8 mouse cellular contexts compared by ENCODE assay signal in the genomic region with DNA sequence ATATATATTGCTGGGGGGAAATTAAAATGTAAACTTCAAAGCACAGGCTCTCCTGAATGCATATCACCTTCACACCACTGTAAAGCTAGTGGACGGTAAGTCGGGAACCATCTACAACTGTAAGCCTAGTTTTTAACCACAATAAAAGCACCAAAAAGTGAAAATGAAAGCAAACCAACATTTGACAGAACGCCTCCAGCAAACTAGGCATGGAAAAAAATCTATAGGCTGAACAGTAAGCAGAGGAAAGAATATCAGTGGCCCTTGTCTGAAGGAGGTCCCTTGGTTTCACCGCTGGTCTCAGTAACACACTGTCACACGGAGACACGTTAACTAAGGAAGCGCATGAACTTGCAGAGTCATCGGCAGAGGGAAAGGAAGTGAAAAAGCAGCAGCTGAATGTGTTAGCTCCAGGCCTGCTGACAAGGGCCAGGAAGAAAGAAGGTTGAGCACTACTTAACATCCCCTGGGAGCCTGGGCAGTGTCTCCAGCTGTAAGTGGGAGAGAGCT. TPM values are rescaled to one million over a fixed set of nuclear protein-coding genes. Genes with fewer than 3 reads are reported as not detected.
DNase-seq lines count a peak whose midpoint lies in the region; ATAC-seq and TF ChIP-seq lines count a peak whose summit lies in the region.

No protein-coding gene starts in this region.

- H3K36me3 ChIP-seq in heart, embryonic 11.5 days (ENCODE audit: control insufficient read depth, insufficient read depth, low read length), result no peaks in the 10 kb centered on the region
- H3K36me3 ChIP-seq in macrophage (ENCODE audit: inconsistent target), result no peaks in the 10 kb centered on the region
- no peaks in the 10 kb centered on the region for H3K36me3 ChIP-seq in forebrain, embryonic 14.5 days (ENCODE audit: control insufficient read depth, insufficient read depth, low read length)
- H3K36me3 ChIP-seq in hindbrain, embryonic 12.5 days, result no peaks in the 10 kb centered on the region

- no peaks in the 10 kb centered on the region for H3K79me2 ChIP-seq in macrophage (ENCODE audit: inconsistent target)

- TF ChIP-seq CTCF in lung, adult 2 months (IDR thresholded peaks at IDR 0.05; ENCODE audit: insufficient read depth, low read length), result no peak

- 0 out of 2 replicates have a peak overlapping the region, but pooled peaks have one; percentile 35 for H3K9ac ChIP-seq in heart, embryonic 11.5 days (ENCODE audit: low read depth, low read length)
- H3K9ac ChIP-seq in forebrain, embryonic 14.5 days (ENCODE audit: low read length), result no peak overlapping the region
- no peak overlapping the region for H3K9ac ChIP-seq in hindbrain, embryonic 12.5 days

- H3K4me3 ChIP-seq in lung, adult 2 months (replicated peaks; ENCODE audit: extremely low read depth, low read depth, low read length), result peak overlapping the region; percentile 29
- H3K4me3 ChIP-seq in heart, embryonic 11.5 days (ENCODE audit: low read depth, low read length), result no peak overlapping the region
- peak overlapping the region; percentile 32 for H3K4me3 ChIP-seq in macrophage (ENCODE audit: inconsistent target)
- no peak overlapping the region for H3K4me3 ChIP-seq in forebrain, embryonic 14.5 days (ENCODE audit: low read depth, low read length)
- H3K4me3 ChIP-seq in hindbrain, embryonic 12.5 days, result no peak overlapping the region

- no peaks in the 10 kb centered on the region for H3K4me1 ChIP-seq in lung, adult 2 months (ENCODE audit: control insufficient read depth, insufficient read depth, low read length)
- H3K4me1 ChIP-seq in heart, embryonic 11.5 days (ENCODE audit: control insufficient read depth, insufficient read depth, low read length), result no peaks in the 10 kb centered on the region
- no peaks in the 10 kb centered on the region for H3K4me1 ChIP-seq in forebrain, embryonic 14.5 days (ENCODE audit: control insufficient read depth, insufficient read depth, low read length)
- no peaks in the 10 kb centered on the region for H3K4me1 ChIP-seq in hindbrain, embryonic 12.5 days

- ATAC-seq in heart, embryonic 11.5 days (replicated peaks; ENCODE audit: insufficient number of reproducible peaks, low FRiP score, low TSS enrichment), result no peak
- no peak for ATAC-seq in forebrain, embryonic 14.5 days
- ATAC-seq in hindbrain, embryonic 12.5 days (ENCODE audit: low FRiP score), result no peak

- no peak for DNase-seq in lung, adult 2 months
- DNase-seq in lung, postnatal 10 days, result no peak
- peak; percentile 42 for DNase-seq in thymus, postnatal 14 days
- no peak for DNase-seq in forebrain, embryonic 14.5 days (ENCODE audit: low spot score)
- DNase-seq in layer of hippocampus, adult 8-10 months (ENCODE audit: low spot score in 2 of 2), result no peak

- H3K9me3 ChIP-seq in heart, embryonic 11.5 days (replicated peaks; ENCODE audit: control insufficient read depth, low read length), result no peaks in the 10 kb centered on the region
- H3K9me3 ChIP-seq in forebrain, embryonic 14.5 days (replicated peaks; ENCODE audit: control insufficient read depth, low read length), result no peaks in the 10 kb centered on the region
- H3K9me3 ChIP-seq in hindbrain, embryonic 12.5 days (replicated peaks), result no peaks in the 10 kb centered on the region

- 47% methylated on average over 8 of the region's 8 CpGs for WGBS in lung, adult 2 months
- WGBS in heart, embryonic 11.5 days (ENCODE audit: insufficient replicate concordance), result 77% methylated on average over 8 of the region's 8 CpGs
- 3% methylated on average over 8 of the region's 8 CpGs for WGBS in macrophage (ENCODE audit: missing documents)
- 91% methylated on average over 8 of the region's 8 CpGs for WGBS in forebrain, embryonic 14.5 days
- 85% methylated on average over 8 of the region's 8 CpGs for WGBS in hindbrain, embryonic 12.5 days

- no peak for TF ChIP-seq POLR2A in lung, adult 2 months (IDR thresholded peaks at IDR 0.05; ENCODE audit: borderline replicate concordance, extremely low read depth, low read depth, low read length)

- H3K27ac ChIP-seq in heart, embryonic 11.5 days (ENCODE audit: low read depth, low read length), result no peak overlapping the region
- peak overlapping the region; percentile 82 for H3K27ac ChIP-seq in macrophage
- H3K27ac ChIP-seq in forebrain, embryonic 14.5 days (ENCODE audit: low read depth, low read length), result no peak overlapping the region
- no peak overlapping the region for H3K27ac ChIP-seq in hindbrain, embryonic 12.5 days

- H3K27me3 ChIP-seq in heart, embryonic 11.5 days (ENCODE audit: control insufficient read depth, insufficient read depth, low read length), result no peaks in the 10 kb centered on the region
- H3K27me3 ChIP-seq in forebrain, embryonic 14.5 days (replicated peaks; ENCODE audit: control insufficient read depth, insufficient read depth, low read length), result no peaks in the 10 kb centered on the region
- H3K27me3 ChIP-seq in hindbrain, embryonic 12.5 days, result no peaks in the 10 kb centered on the region

- H3K4me2 ChIP-seq in heart, embryonic 11.5 days, result 0 out of 2 replicates have a peak overlapping the region, but pooled peaks have one; percentile 7
- no peak overlapping the region for H3K4me2 ChIP-seq in forebrain, embryonic 14.5 days (ENCODE audit: low read length)
- no peak overlapping the region for H3K4me2 ChIP-seq in hindbrain, embryonic 12.5 days (replicated peaks)

RNA-seq across cellular contexts. Expression of a gene that starts 17.2 kb away (rescaled TPM):
- 0.11 and 0.24 TPM in 2 replicates for polyA plus RNA-seq in lung, adult 2 months (2012; rRNA removed)
- polyA plus RNA-seq in heart, embryonic 11.5 days (2014; fragmentation: Nextera tagmentation; extraction: Ambion mirVana), result 0.14 and 0.32 TPM in 2 replicates
- 1 to 10 TPM in 3 of 26 experiments, under 1 TPM in 14, not detected in 9; 0.44 to 1.5 (median 0.65) TPM for total RNA-seq in macrophage (2018; cell fraction: chromatin; rRNA removed)
- under 1 TPM in 21 of 26 experiments, not detected in 5; 0.05 to 0.31 (median 0.12) TPM for total RNA-seq in macrophage (2018; cell fraction: cytosol; rRNA removed)
- total RNA-seq in macrophage (2018; cell fraction: nucleus; rRNA removed), result 1 to 10 TPM in 1 of 26 experiments, under 1 TPM in 13, not detected in 12; 0.30 to 1.1 (median 0.44) TPM
- 0.10 to 0.12 TPM in 2 of 3 replicates, not detected in the other for polyA plus RNA-seq in macrophage (2018)
- polyA plus RNA-seq in forebrain, embryonic 14.5 days (2014; fragmentation: Nextera tagmentation; extraction: Ambion mirVana), result 0.22 and 0.27 TPM in 2 replicates
- total RNA-seq in layer of hippocampus, adult 8-10 months (2022), result under 1 TPM; 0.26 to 0.48 (median 0.39) TPM
- 0.19 and 0.57 TPM in 2 replicates for polyA plus RNA-seq in hindbrain, embryonic 12.5 days (2016; fragmentation: Nextera tagmentation; extraction: Ambion mirVana)

RNA-seq across cellular contexts. Expression of a gene that starts 17.2 kb away (rescaled TPM):
- 5.3 TPM in 2 replicates for polyA plus RNA-seq in lung, adult 2 months (2012; rRNA removed)
- 31.7 and 32.2 TPM in 2 replicates for polyA plus RNA-seq in heart, embryonic 11.5 days (2014; fragmentation: Nextera tagmentation; extraction: Ambion mirVana)
- 10 to 100 TPM in 24 of 26 experiments, 1 to 10 TPM in 2; 9.0 to 54.9 (median 22.2) TPM for total RNA-seq in macrophage (2018; cell fraction: chromatin; rRNA removed)
- 10 to 100 TPM; 10.2 to 28.1 (median 18.4) TPM for total RNA-seq in macrophage (2018; cell fraction: cytosol; rRNA removed)
- 10 to 100 TPM; 14.2 to 52.6 (median 24.2) TPM for total RNA-seq in macrophage (2018; cell fraction: nucleus; rRNA removed)
- 17.4 to 31.8 TPM (median 19.8 TPM) in 3 replicates for polyA plus RNA-seq in macrophage (2018)
- polyA plus RNA-seq in forebrain, embryonic 14.5 days (2014; fragmentation: Nextera tagmentation; extraction: Ambion mirVana), result 34.5 and 38.3 TPM in 2 replicates
- total RNA-seq in layer of hippocampus, adult 8-10 months (2022), result 10 to 100 TPM; 11.3 to 15.8 (median 14.8) TPM
- 35.0 and 36.5 TPM in 2 replicates for polyA plus RNA-seq in hindbrain, embryonic 12.5 days (2016; fragmentation: Nextera tagmentation; extraction: Ambion mirVana)

RNA-seq across cellular contexts. Expression of a gene that starts 34.0 kb away (rescaled TPM):
- 6.9 and 10.4 TPM in 2 replicates for polyA plus RNA-seq in lung, adult 2 months (2012; rRNA removed)
- 24.2 and 31.1 TPM in 2 replicates for polyA plus RNA-seq in heart, embryonic 11.5 days (2014; fragmentation: Nextera tagmentation; extraction: Ambion mirVana)
- total RNA-seq in macrophage (2018; cell fraction: chromatin; rRNA removed), result 10 to 100 TPM; 14.6 to 29.8 (median 22.7) TPM
- 10 to 100 TPM in 18 of 26 experiments, 1 to 10 TPM in 8; 7.5 to 13.2 (median 10.6) TPM for total RNA-seq in macrophage (2018; cell fraction: cytosol; rRNA removed)
- 10 to 100 TPM; 11.8 to 26.7 (median 16.9) TPM for total RNA-seq in macrophage (2018; cell fraction: nucleus; rRNA removed)
- 8.5 to 10.4 TPM (median 9.2 TPM) in 3 replicates for polyA plus RNA-seq in macrophage (2018)
- 32.4 and 36.2 TPM in 2 replicates for polyA plus RNA-seq in forebrain, embryonic 14.5 days (2014; fragmentation: Nextera tagmentation; extraction: Ambion mirVana)
- 10 to 100 TPM; 23.9 to 31.5 (median 26.7) TPM for total RNA-seq in layer of hippocampus, adult 8-10 months (2022)
- 49.9 and 50.1 TPM in 2 replicates for polyA plus RNA-seq in hindbrain, embryonic 12.5 days (2016; fragmentation: Nextera tagmentation; extraction: Ambion mirVana)

Comparison
In these comparisons a context has a peak if more than half of its experiments do, and no peak if none do; other contexts are left out.
1. H3K4me3 ChIP-seq: peak in lung, adult 2 months (single experiment) and macrophage (single experiment); none in heart, embryonic 11.5 days (single experiment), forebrain, embryonic 14.5 days (single experiment) and hindbrain, embryonic 12.5 days (single experiment).